Mouse (Mus musculus) lung, adult 2 months (tissue): Measurements from ENCODE around the gene Efhc2.

Experiments used
- CTCF ChIP-seq: fragments of 200-500 bp; IDR thresholded peaks from 2 replicates; pipeline ENCODE4 v1.5.1; 2011; ENCODE audit warnings: mild to moderate bottlenecking, low read length, control low read depth; ENCODE audit not compliant: insufficient read depth
- POLR2A ChIP-seq: fragments of 200-500 bp; IDR thresholded peaks from 2 replicates; pipeline ENCODE4 v1.6.1; 2011; ENCODE audit warnings: low read depth, mild to moderate bottlenecking, control low read depth, low read length, borderline replicate concordance; ENCODE audit errors: extremely low read depth

DNA sequence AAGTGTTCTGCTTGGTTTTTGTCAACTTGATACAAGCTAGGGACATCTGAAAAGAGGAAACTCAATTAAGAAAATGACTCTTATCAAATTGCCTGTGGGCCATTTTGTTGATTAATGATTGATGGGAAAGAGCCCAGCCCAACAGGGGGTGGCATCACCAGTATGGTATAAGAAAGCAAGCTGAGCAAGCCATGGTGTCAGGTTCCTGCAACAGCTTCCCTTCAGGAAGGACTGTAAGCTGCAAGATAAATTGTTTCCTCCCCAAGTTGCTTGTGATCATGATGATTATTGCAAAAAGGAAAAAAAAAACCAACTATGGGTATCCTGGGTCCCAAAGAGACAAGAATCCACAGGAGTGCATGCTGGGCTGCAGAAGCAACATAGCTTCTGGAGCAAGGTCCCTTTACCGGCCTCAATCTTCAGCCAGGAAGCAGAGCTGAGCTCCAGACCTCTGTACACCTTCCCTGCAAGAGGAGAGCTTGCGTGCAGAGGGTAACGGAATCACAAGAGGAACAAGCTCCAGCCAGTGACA lies 18.8 kb downstream of the Efhc2 start:
- no peak for TF ChIP-seq POLR2A
- no peak for TF ChIP-seq CTCF
